Mouse (Mus musculus): ENCODE measurements at regions not wholly inside any gene's neighbourhood (a gene's known extent, or its start where the extent isn't known, plus 50 kb on each side); places are given as distances from the start of the nearest gene placed in this dataset.

- ATAC-seq (ENCODE audit: insufficient number of reproducible peaks, low FRiP score, low TSS enrichment) = peak; percentile 75
Measured at GRCm38 (mm10) chr10:37880841-37881240, 742.1 kb upstream of the Marcks start.

GRCm38 (mm10) chr10:37873925-37874324 is 735.2 kb upstream of the Marcks start:
- no peak for ATAC-seq (ENCODE audit: insufficient number of reproducible peaks, low FRiP score, low TSS enrichment)

GRCm38 (mm10) chr10:37861001-37861400 is 722.3 kb upstream of the Marcks start:
- no peak for ATAC-seq (ENCODE audit: insufficient number of reproducible peaks, low FRiP score, low TSS enrichment)

GRCm38 (mm10) chr10:37849291-37849846 is 710.6 kb upstream of the Marcks start:
- no peak for ATAC-seq (ENCODE audit: insufficient number of reproducible peaks, low FRiP score, low TSS enrichment)

- no peak for ATAC-seq (ENCODE audit: insufficient number of reproducible peaks, low FRiP score, low TSS enrichment)
Measured at GRCm38 (mm10) chr10:37842820-37843219, 704.1 kb upstream of the Marcks start.

- ATAC-seq (ENCODE audit: insufficient number of reproducible peaks, low FRiP score, low TSS enrichment) = no peak
Measured at GRCm38 (mm10) chr10:37841842-37842241, 703.1 kb upstream of the Marcks start.

- ATAC-seq (ENCODE audit: insufficient number of reproducible peaks, low FRiP score, low TSS enrichment) = no peak
Measured at GRCm38 (mm10) chr10:37837721-37838120, 699.0 kb upstream of the Marcks start.

- ATAC-seq (ENCODE audit: insufficient number of reproducible peaks, low FRiP score, low TSS enrichment) = no peak
Measured at GRCm38 (mm10) chr10:37813026-37813425, 674.3 kb upstream of the Marcks start.

GRCm38 (mm10) chr10:37812405-37812851 is 673.7 kb upstream of the Marcks start:
- ATAC-seq (ENCODE audit: insufficient number of reproducible peaks, low FRiP score, low TSS enrichment) = peak; percentile 80

GRCm38 (mm10) chr10:37811789-37812188 is 673.1 kb upstream of the Marcks start:
- no peak for ATAC-seq (ENCODE audit: insufficient number of reproducible peaks, low FRiP score, low TSS enrichment)

GRCm38 (mm10) chr10:37803225-37803805 is 664.6 kb upstream of the Marcks start:
- ATAC-seq (ENCODE audit: insufficient number of reproducible peaks, low FRiP score, low TSS enrichment) = no peak

GRCm38 (mm10) chr10:37799397-37799796 is 660.7 kb upstream of the Marcks start:
- ATAC-seq (ENCODE audit: insufficient number of reproducible peaks, low FRiP score, low TSS enrichment) = no peak

- no peak for ATAC-seq (ENCODE audit: insufficient number of reproducible peaks, low FRiP score, low TSS enrichment)
Measured at GRCm38 (mm10) chr10:37798285-37798684, 659.6 kb upstream of the Marcks start.

GRCm38 (mm10) chr10:37797701-37798100 is 659.0 kb upstream of the Marcks start:
- no peak for ATAC-seq (ENCODE audit: insufficient number of reproducible peaks, low FRiP score, low TSS enrichment)

- no peak for ATAC-seq (ENCODE audit: insufficient number of reproducible peaks, low FRiP score, low TSS enrichment)
Measured at GRCm38 (mm10) chr10:37792878-37793277, 654.2 kb upstream of the Marcks start.

- peak; percentile 70; the same call in 1 of the 2 replicates for ATAC-seq (ENCODE audit: insufficient number of reproducible peaks, low FRiP score, low TSS enrichment)
Measured at GRCm38 (mm10) chr10:37788049-37788448, 649.3 kb upstream of the Marcks start.

- no peak for ATAC-seq (ENCODE audit: insufficient number of reproducible peaks, low FRiP score, low TSS enrichment)
Measured at GRCm38 (mm10) chr10:37779383-37780302, 640.9 kb upstream of the Marcks start.

- no peak for ATAC-seq (ENCODE audit: insufficient number of reproducible peaks, low FRiP score, low TSS enrichment)
Measured at GRCm38 (mm10) chr10:37760542-37761367, 622.0 kb upstream of the Marcks start.

- ATAC-seq (ENCODE audit: insufficient number of reproducible peaks, low FRiP score, low TSS enrichment) = no peak
Measured at GRCm38 (mm10) chr10:37741581-37741980, 602.9 kb upstream of the Marcks start.

GRCm38 (mm10) chr10:37739024-37739423 is 600.3 kb upstream of the Marcks start:
- no peak for ATAC-seq (ENCODE audit: insufficient number of reproducible peaks, low FRiP score, low TSS enrichment)
